Mouse (Mus musculus) limb, embryonic 14.5 days (tissue): Measurements from ENCODE around the gene Eef2k. TPM values are rescaled to one million over a fixed set of nuclear protein-coding genes. Genes with fewer than 3 reads are reported as not detected.

Source experiments
- ATAC-seq: fragments of 200-750 bp; cut with Nextera tagmentation; 2 replicates; pipeline ENCODE4 v1.8.0; 2017; ENCODE audit warnings: low read depth, moderate number of reproducible peaks, moderate TSS enrichment; ENCODE audit not compliant: low FRiP score
- DNase-seq: peaks from one replicate; pipeline ENCODE4 v3.0.0-alpha.2; 2015; ENCODE audit warnings: low spot score
- H3K27ac ChIP-seq: fragments of 300-500 bp; sonication (generic); replicated peaks from 2 replicates; pipeline ENCODE4 v1.5.1; 2014; ENCODE audit warnings: low read depth, mild to moderate bottlenecking, low read length, moderate library complexity, mixed read lengths
- H3K27me3 ChIP-seq: fragments of 300-500 bp; sonication (generic); 2 replicates; pipeline ENCODE4 v1.6.1; 2014; ENCODE audit warnings: low read length, mixed read lengths; ENCODE audit not compliant: control insufficient read depth, insufficient read depth
- H3K36me3 ChIP-seq: fragments of 300-500 bp; sonication (generic); 2 replicates; pipeline ENCODE4 v1.6.1; 2014; ENCODE audit warnings: mild to moderate bottlenecking, low read length, moderate library complexity, mixed read lengths; ENCODE audit not compliant: control insufficient read depth, insufficient read depth
- H3K4me1 ChIP-seq: fragments of 300-500 bp; sonication (generic); 2 replicates; pipeline ENCODE4 v1.6.1; 2014; ENCODE audit warnings: antibody characterized with exemption, low read length, mixed read lengths; ENCODE audit not compliant: control insufficient read depth, insufficient read depth
- H3K4me2 ChIP-seq: fragments of 300-500 bp; sonication (generic); replicated peaks from 2 replicates; pipeline ENCODE4 v1.6.1; 2014; ENCODE audit warnings: low read depth, mild to moderate bottlenecking, low read length, moderate library complexity; ENCODE audit not compliant: severe bottlenecking
- H3K4me3 ChIP-seq: fragments of 300-500 bp; sonication (generic); replicated peaks from 2 replicates; pipeline ENCODE4 v1.5.1; 2014; ENCODE audit warnings: low read length
- H3K9ac ChIP-seq: fragments of 300-500 bp; sonication (generic); 2 replicates; pipeline ENCODE4 v1.6.1; 2014; ENCODE audit warnings: mild to moderate bottlenecking, low read depth, low read length, moderate library complexity; ENCODE audit not compliant: severe bottlenecking
- H3K9me3 ChIP-seq: fragments of 300-500 bp; sonication (generic); 2 replicates; pipeline ENCODE4 v1.6.1; 2016; ENCODE audit warnings: low read length; ENCODE audit not compliant: control insufficient read depth
- POLR2A ChIP-seq: fragments of 200-500 bp; IDR thresholded peaks from 2 replicates; pipeline ENCODE4 v1.8.0; 2012; ENCODE audit warnings: inconsistent platforms, mild to moderate bottlenecking, moderate library complexity, borderline replicate concordance; ENCODE audit not compliant: insufficient read depth, insufficient read length; ENCODE audit errors: extremely low read depth
- WGBS: fragments of 180-500 bp; shearing (Covaris S2); extraction: QIAGEN DNeasy Blood & Tissue Kit; methylation state at CpG from one replicate; pipeline ENCODE4 v1.1.7; 2014; 5-methylcytosine and 5-hydroxymethylcytosine counted together
- polyA plus RNA-seq, 2 experiments: library from polyadenylated mRNA; depleted of rRNA in 1 of 2; stranded (reverse) in 1 of 2; unstranded in 1 of 2; fragments of >200 nt; fragmentation: Nextera tagmentation in 1 of 2; extraction: Ambion mirVana in 1 of 2; gene quantifications; 2 replicates each; pipeline versions ENCODE4 v1.2.1 to v1.2.3; 2012 to 2014

The Eef2k gene
- polyA plus RNA-seq, 2 experiments: 23.9 to 39.9 TPM

DNA sequence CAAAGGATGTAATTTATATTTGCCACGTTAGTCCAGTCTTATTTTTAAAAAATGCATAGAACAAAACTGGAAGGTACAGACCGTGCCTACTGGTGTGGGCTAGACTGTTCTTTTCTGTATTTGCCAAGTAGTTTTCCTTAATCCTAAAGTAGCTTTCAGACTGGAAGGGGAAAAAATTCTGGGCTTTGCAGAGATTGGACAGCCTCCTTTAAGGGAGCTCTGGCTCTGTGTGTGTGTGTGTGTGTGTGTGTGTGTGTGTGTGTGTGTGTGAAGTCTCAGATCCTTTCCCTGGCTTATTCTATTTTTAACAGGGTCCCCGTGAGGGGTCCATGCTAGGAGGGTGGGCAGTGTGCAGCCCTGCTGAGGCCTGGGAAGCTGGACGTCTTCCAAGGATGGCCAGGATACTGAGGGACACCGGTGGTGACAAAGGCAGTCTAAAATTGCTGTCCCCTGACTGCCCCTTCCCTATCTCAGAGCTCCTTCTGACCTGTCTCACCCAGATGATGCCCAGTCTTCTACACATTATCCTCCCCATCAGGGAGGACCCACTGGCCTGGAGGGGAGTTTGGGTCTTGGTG, 27.9 kb downstream of the Eef2k start:
- DNase-seq (no peak), ATAC-seq (no peak)
- no peak overlapping the region for H3K4me2 ChIP-seq
- H3K9me3 ChIP-seq: no peaks in the 10 kb centered on the region
- 61% methylated on average over 5 of the region's 5 CpGs for WGBS
- no peak overlapping the region for H3K27ac ChIP-seq
- no peak for TF ChIP-seq POLR2A
- peaks cover 6% of the 10 kb centered on the region; the same call in 1 of the 2 replicates for H3K36me3 ChIP-seq
- H3K9ac ChIP-seq: no peak overlapping the region
- H3K27me3 ChIP-seq: no peaks in the 10 kb centered on the region
- peaks cover 24% of the 10 kb centered on the region for H3K4me1 ChIP-seq
- no peak overlapping the region for H3K4me3 ChIP-seq

DNA sequence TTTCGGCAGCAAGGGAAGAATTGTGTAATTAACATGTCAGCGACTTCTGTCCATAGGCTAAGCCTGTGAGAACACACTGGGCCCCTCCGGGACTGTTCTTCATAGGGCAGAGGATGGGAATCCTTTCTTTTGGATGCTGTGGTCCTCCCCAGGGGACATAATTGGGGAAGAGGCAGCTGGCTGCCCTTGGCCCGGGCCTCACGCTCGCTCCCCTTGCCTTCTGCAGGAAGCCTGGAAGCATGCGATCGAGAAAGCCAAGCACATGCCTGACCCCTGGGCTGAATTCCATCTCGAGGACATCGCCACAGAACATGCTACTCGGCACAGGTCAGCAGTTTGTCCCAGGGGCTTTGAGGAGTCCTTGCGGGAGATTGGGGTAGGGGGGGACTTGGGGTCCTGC, 30.5 kb downstream of the Eef2k start:
- peaks cover 12% of the 10 kb centered on the region for H3K4me1 ChIP-seq
- H3K9ac ChIP-seq: no peak overlapping the region
- H3K4me2 ChIP-seq: no peak overlapping the region
- H3K27me3 ChIP-seq: no peaks in the 10 kb centered on the region
- no peak for TF ChIP-seq POLR2A
- peaks cover 14% of the 10 kb centered on the region; the same call in 1 of the 2 replicates for H3K36me3 ChIP-seq
- H3K27ac ChIP-seq: no peak overlapping the region
- DNase-seq: no peak
- 82% methylated on average over 12 of the region's 12 CpGs for WGBS
- no peak for ATAC-seq
- H3K9me3 ChIP-seq: no peaks in the 10 kb centered on the region
- no peak overlapping the region for H3K4me3 ChIP-seq

GRCm38 (mm10) chr7:120874021-120874420, 31.4 kb downstream of the Eef2k start:
- Histone ChIP-seq H3K4me2 (no peak overlapping the region), H3K27me3 (no peaks in the 10 kb centered on the region), H3K27ac (no peak overlapping the region), H3K36me3 (peaks cover 14% of the 10 kb centered on the region; the same call in 1 of the 2 replicates), H3K4me1 (peaks cover 12% of the 10 kb centered on the region), H3K9ac (no peak overlapping the region), H3K9me3 (no peaks in the 10 kb centered on the region), H3K4me3 (no peak overlapping the region)
- ATAC-seq (no peak), DNase-seq (no peak)
- no peak for TF ChIP-seq POLR2A
- 97% methylated on average over 3 of the region's 3 CpGs for WGBS

- no peak; the same call in 1 of the 2 replicates for ATAC-seq
- H3K27ac ChIP-seq: no peak overlapping the region
- 75% methylated on average over 7 of the region's 7 CpGs for WGBS
Measured at GRCm38 (mm10) chr7:120874764-120875539, 32.3 kb downstream of the Eef2k start.

DNA sequence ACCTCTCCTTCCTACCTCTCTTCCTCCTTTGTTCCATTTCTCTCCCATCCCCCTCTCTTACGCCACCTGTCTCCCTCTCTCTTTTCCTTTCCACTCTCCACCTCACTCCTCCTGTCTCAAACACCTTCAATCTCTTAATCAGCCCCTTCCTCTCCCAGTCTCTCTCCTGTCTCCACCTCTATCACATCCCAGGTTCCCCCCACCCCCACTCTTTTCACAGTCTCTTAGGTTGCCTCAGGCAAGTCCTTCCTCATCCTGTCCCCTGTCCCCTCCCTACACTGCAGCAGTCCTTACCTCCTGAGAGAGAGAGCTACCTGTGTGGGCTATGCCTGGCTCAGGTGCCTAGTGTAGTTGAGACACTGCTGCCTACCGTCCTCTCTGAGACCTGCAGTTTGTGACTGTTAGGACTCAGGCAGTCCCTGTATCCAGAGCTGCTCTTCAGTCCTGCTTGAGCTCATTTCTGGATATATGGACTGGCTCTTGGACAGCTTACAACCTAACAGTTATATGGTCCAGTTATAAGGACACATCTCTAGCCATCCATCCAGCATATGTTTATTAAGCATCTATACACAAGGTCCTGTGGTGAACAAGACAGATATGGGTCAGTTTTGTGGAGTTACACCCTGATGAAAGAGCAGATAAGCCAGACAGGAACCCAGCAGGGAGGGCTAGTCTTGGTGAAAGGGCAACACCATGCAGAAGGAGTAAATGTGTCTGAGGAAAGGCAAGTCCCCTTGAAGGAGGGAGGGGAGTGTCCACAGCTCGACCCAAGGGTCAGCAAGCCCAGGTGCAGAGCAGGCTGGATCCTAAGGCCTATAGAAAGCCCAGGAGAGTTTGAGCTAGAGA, 33.1 kb downstream of the Eef2k start:
- 67% methylated on average over 3 of the region's 3 CpGs for WGBS
- Histone ChIP-seq H3K27me3 (no peaks in the 10 kb centered on the region), H3K9ac (no peak overlapping the region), H3K36me3 (peaks cover 27% of the 10 kb centered on the region), H3K9me3 (no peaks in the 10 kb centered on the region), H3K27ac (no peak overlapping the region), H3K4me2 (no peak overlapping the region), H3K4me1 (0 out of 2 replicates have a peak, but pooled peaks cover under 1% of the 10 kb centered on the region), H3K4me3 (no peak overlapping the region)
- DNase-seq (no peak), ATAC-seq (no peak)
- no peak for TF ChIP-seq POLR2A

More at GRCm38 (mm10) chr7:120874764-120875539, 32.3 kb downstream of the Eef2k start:
- peaks cover 4% of the 10 kb centered on the region; the same call in 1 of the 2 replicates for H3K4me1 ChIP-seq
- H3K4me3 ChIP-seq: no peak overlapping the region
- H3K36me3 ChIP-seq: peaks cover 19% of the 10 kb centered on the region
- no peak for TF ChIP-seq POLR2A
- H3K4me2 ChIP-seq: no peak overlapping the region
- H3K9me3 ChIP-seq: no peaks in the 10 kb centered on the region
- H3K27me3 ChIP-seq: no peaks in the 10 kb centered on the region
- no peak overlapping the region for H3K9ac ChIP-seq
- DNase-seq: no peak
